Mouse (Mus musculus): Measurements from ENCODE around the gene Arf3. TPM values are rescaled to one million over a fixed set of nuclear protein-coding genes. Genes with fewer than 3 reads are reported as not detected.
"Not testable (repeated sequence)": the region's sequence is repeated elsewhere in the genome, so short reads cannot be mapped to it uniquely, and the experiment has no call there.

Gene Arf3
- polyA plus RNA-seq (2015; fragmentation: Nextera tagmentation; extraction: Ambion mirVana), result 107 TPM in 2 replicates

DNA sequence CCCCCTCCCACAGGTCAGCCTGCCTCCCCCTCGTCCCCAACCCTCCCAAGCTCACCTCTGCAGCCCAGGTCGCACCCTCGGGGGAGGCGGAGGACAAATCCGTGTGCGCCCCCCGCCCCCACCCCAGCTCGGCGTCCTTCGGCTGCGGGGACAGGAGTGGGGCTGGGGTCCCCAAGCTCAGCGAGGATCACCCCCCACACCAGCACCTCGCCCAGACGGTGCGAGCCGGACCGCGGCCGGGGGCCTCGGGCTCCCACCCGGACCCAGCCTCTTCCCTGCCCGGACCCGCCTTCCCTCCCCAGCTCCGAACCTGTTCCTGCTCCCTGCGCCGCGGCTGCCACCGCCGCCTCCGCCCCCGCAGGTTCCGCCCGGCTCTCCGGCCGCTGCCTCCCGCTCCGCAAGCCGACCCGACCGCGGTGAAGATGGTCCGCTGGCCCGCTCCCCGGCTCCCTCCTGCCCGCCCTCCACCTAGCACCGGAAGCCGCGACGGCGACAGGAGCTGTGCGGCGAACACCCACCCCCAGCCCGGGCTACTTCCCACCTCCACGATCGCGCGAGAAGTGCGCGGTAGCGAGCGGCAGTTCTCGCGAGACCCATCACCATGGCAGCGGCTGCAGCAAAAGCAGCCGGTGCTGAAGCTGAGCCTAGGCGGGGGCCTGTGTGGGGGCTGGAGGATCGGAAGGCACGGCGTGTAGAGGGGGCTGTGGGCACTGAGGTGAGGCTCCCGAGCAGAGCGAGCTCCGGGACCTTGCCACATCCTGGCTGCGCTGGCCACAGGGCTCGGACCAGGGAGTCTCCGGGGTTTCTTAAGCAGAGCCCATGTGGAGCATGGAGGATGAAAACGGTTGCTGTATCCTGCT lies at the start of gene Arf3:
Gene Arf3, minus strand, starts transcription at position 545 of the 860 bp plus-strand sequence.
- peak within 1 kb of the TSS; percentile 59 for H3K4me2 ChIP-seq (ENCODE audit: low read length)
- ATAC-seq, result peak; percentile 98
- peak within 1 kb of the TSS; percentile 87 for H3K4me3 ChIP-seq (ENCODE audit: low read length)

GRCm38 (mm10) chr15:98810212-98810611 lies 47.2 kb upstream of the Arf3 start:
- H3K36me3 ChIP-seq (ENCODE audit: control insufficient read depth, insufficient read depth, low read length), result peaks cover 12% of the 10 kb centered on the region
- WGBS, result 70% methylated on average over 6 of the region's 6 CpGs
- not testable (repeated sequence) for H3K4me2 ChIP-seq (ENCODE audit: low read length); ATAC-seq; H3K9me3 ChIP-seq (ENCODE audit: control insufficient read depth, low read length); H3K9ac ChIP-seq (ENCODE audit: low read depth, low read length); H3K4me3 ChIP-seq (ENCODE audit: low read length); H3K27ac ChIP-seq (ENCODE audit: low read depth, low read length)
- H3K27me3 ChIP-seq (replicated peaks; ENCODE audit: control insufficient read depth, insufficient read depth, low read length), result peaks cover 34% of the 10 kb centered on the region
- peaks cover 35% of the 10 kb centered on the region for H3K4me1 ChIP-seq (ENCODE audit: control insufficient read depth, insufficient read depth, low read depth, low read length)

More for the DNA sequence above, at the start of gene Arf3:
- no peaks in the 10 kb centered on the region; the same call in 1 of the 2 replicates for H3K27me3 ChIP-seq (replicated peaks; ENCODE audit: control insufficient read depth, insufficient read depth, low read length)
- WGBS, result under 1% methylated on average over 65 of the region's 76 CpGs
- H3K36me3 ChIP-seq (ENCODE audit: control insufficient read depth, insufficient read depth, low read length), result 0 out of 2 replicates have a peak, but pooled peaks cover 3% of the 10 kb centered on the region
- peak within 1 kb of the TSS; percentile 92 for H3K27ac ChIP-seq (ENCODE audit: low read depth, low read length)
- H3K9ac ChIP-seq (ENCODE audit: low read depth, low read length), result peak within 1 kb of the TSS; percentile 96
- H3K4me1 ChIP-seq (ENCODE audit: control insufficient read depth, insufficient read depth, low read depth, low read length), result peaks cover 20% of the 10 kb centered on the region
- H3K9me3 ChIP-seq (ENCODE audit: control insufficient read depth, low read length), result no peaks in the 10 kb centered on the region

- Histone ChIP-seq H3K27me3 (replicated peaks; ENCODE audit: control insufficient read depth, insufficient read depth, low read length) (peaks cover 42% of the 10 kb centered on the region), H3K9me3 (ENCODE audit: control insufficient read depth, low read length) (no peaks in the 10 kb centered on the region), H3K4me3 (ENCODE audit: low read length) (peak within 1 kb of the TSS; percentile 55), H3K9ac (ENCODE audit: low read depth, low read length) (peak within 1 kb of the TSS; percentile 63), H3K36me3 (ENCODE audit: control insufficient read depth, insufficient read depth, low read length) (peaks cover 10% of the 10 kb centered on the region), H3K4me1 (ENCODE audit: control insufficient read depth, insufficient read depth, low read depth, low read length) (peaks cover 39% of the 10 kb centered on the region), H3K27ac (ENCODE audit: low read depth, low read length) (no peak within 1 kb of the TSS), H3K4me2 (ENCODE audit: low read length) (peak within 1 kb of the TSS; percentile 84)
- no peak for ATAC-seq
- WGBS, result 48% methylated on average over 3 of the region's 3 CpGs
Observed at GRCm38 (mm10) chr15:98809390-98809789, 46.4 kb upstream of the Arf3 start, which contains the start of gene Ddn. Gene Ddn (minus strand): TSS chr15:98809490.

DNA sequence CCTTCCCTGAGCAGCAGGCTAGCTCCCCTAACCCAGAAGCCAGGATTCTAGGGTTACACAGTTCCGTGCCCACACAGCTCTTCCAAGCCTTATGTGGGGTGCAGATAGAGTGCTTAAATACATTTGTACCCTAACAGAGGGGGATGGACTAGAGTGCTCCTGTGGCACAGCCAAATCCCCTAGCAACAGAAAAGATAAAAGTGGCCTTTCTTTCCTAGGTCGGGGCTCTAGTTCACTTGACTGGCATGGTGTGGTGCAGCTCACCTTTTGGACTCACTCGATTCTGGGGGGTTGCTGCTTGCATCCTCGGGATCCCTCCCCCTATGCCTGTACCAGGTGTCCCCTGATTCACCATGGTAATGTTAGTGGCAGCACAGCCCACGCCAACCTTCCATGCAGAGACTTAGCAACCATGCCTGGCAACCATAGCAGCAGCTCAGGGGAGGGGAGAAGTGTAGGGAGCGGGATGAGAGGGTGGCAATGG lies 45.7 kb upstream of the Arf3 start:
- Histone ChIP-seq H3K36me3 (ENCODE audit: control insufficient read depth, insufficient read depth, low read length) (peaks cover 10% of the 10 kb centered on the region), H3K4me3 (ENCODE audit: low read length) (no peak overlapping the region), H3K27me3 (replicated peaks; ENCODE audit: control insufficient read depth, insufficient read depth, low read length) (peaks cover 47% of the 10 kb centered on the region), H3K9me3 (ENCODE audit: control insufficient read depth, low read length) (no peaks in the 10 kb centered on the region), H3K4me2 (ENCODE audit: low read length) (peak overlapping the region; percentile 84), H3K4me1 (ENCODE audit: control insufficient read depth, insufficient read depth, low read depth, low read length) (peaks cover 41% of the 10 kb centered on the region), H3K9ac (ENCODE audit: low read depth, low read length) (peak overlapping the region; percentile 63), H3K27ac (ENCODE audit: low read depth, low read length) (no peak overlapping the region)
- peak; percentile 22; the same call in 1 of the 2 replicates for ATAC-seq
- WGBS, result 4% methylated on average over 6 of the region's 6 CpGs

DNA sequence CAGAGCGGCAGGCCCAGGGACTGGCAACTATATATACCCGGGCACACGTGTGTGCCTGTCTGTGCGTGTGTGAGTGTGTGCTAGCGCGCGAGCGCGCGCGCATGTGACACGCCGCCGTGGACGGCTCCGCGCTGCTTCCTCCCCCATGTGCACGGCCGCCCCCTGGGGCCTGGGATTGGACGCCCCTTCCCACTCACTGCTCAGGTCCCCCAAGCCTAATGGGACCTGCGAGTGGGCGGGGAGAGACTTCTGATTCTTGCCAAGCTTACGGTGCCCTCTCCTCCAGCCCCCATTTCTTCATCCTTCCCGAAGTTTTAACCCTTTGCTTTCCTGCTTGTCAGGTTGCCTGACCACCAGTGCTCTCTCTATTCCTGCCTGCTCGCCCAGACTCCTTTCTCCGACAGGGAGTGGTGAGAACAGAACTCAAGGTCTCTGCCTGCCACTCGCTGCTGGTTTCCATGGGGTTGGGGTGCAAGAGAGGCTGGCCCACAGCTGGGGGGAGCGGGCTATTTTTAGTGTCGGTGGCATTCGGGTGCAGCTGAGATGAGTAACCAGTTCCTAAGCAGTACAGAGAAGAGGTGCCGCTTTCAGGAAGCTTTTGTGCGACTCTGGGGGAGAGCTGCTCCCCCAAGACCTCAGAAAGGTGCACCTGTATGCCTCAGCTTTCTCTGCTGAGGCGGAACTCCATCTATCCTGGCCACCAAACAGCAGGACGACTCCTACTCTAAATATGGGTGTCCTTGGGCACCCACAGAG lies 45.1 kb upstream of the Arf3 start:
- H3K27me3 ChIP-seq (replicated peaks; ENCODE audit: control insufficient read depth, insufficient read depth, low read length), result peaks cover 52% of the 10 kb centered on the region
- peaks cover 41% of the 10 kb centered on the region for H3K4me1 ChIP-seq (ENCODE audit: control insufficient read depth, insufficient read depth, low read depth, low read length)
- peak; percentile 58 for ATAC-seq
- H3K9me3 ChIP-seq (ENCODE audit: control insufficient read depth, low read length), result no peaks in the 10 kb centered on the region
- H3K27ac ChIP-seq (ENCODE audit: low read depth, low read length), result no peak overlapping the region
- peaks cover 6% of the 10 kb centered on the region for H3K36me3 ChIP-seq (ENCODE audit: control insufficient read depth, insufficient read depth, low read length)
- under 1% methylated on average over 33 of the region's 34 CpGs for WGBS
- peak overlapping the region; percentile 63 for H3K9ac ChIP-seq (ENCODE audit: low read depth, low read length)
- H3K4me2 ChIP-seq (ENCODE audit: low read length), result peak overlapping the region; percentile 84
- H3K4me3 ChIP-seq (ENCODE audit: low read length), result peak overlapping the region; percentile 55

DNA sequence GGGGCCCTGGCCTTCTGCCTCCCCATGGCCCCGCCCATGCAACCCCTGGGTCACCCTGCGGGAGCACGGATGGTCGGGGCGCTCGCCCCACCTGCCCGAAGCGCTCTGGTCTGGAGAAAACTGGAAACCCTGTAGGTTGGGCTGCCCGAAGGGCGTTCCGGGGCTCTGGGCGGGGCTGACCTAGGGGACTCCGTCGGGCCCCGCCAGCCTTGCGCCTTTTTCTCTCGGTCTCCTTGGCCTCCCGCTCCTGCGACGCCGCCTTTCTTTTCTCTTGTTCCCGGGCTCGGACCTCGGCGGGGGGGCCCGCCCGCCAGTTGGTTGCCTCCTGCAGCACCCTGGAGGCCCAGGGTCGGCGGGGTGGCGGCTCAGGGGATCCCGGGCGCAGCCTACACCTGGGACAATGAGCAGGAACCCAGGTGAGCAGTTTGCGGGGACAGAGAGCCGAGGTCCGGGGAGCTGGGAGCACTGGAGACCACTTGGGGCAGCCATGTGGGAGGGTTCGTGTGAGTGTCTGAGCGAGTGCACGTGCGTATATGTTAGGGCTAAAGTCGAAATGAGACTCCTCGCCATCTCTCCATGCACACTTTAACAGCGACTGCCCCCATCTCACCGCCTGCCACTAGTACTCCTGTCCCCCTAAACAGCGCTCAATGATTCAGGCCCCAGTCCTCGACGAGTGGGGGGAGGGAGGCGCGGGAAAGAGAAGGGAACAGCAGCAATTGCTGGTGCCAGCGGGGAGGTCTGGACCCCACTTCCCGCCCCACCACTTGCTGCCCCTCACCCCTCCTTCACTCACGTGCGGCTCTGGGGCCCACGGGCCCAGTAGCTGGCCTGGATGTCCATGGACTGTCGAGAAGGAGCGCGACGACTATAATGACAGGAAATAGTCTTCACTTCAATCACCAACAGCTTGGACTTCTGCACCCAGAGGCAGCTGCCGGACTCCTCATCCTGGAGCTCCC lies 44.1 kb upstream of the Arf3 start:
- under 1% methylated on average over 58 of the region's 58 CpGs for WGBS
- peak; percentile 22; the same call in 1 of the 2 replicates for ATAC-seq
- Histone ChIP-seq H3K27me3 (replicated peaks; ENCODE audit: control insufficient read depth, insufficient read depth, low read length) (peaks cover 61% of the 10 kb centered on the region), H3K9me3 (ENCODE audit: control insufficient read depth, low read length) (no peaks in the 10 kb centered on the region), H3K4me1 (ENCODE audit: control insufficient read depth, insufficient read depth, low read depth, low read length) (peaks cover 41% of the 10 kb centered on the region), H3K36me3 (ENCODE audit: control insufficient read depth, insufficient read depth, low read length) (no peaks in the 10 kb centered on the region), H3K4me3 (ENCODE audit: low read length) (peak overlapping the region; percentile 55), H3K4me2 (ENCODE audit: low read length) (peak overlapping the region; percentile 84), H3K9ac (ENCODE audit: low read depth, low read length) (peak overlapping the region; percentile 63), H3K27ac (ENCODE audit: low read depth, low read length) (no peak overlapping the region)

DNA sequence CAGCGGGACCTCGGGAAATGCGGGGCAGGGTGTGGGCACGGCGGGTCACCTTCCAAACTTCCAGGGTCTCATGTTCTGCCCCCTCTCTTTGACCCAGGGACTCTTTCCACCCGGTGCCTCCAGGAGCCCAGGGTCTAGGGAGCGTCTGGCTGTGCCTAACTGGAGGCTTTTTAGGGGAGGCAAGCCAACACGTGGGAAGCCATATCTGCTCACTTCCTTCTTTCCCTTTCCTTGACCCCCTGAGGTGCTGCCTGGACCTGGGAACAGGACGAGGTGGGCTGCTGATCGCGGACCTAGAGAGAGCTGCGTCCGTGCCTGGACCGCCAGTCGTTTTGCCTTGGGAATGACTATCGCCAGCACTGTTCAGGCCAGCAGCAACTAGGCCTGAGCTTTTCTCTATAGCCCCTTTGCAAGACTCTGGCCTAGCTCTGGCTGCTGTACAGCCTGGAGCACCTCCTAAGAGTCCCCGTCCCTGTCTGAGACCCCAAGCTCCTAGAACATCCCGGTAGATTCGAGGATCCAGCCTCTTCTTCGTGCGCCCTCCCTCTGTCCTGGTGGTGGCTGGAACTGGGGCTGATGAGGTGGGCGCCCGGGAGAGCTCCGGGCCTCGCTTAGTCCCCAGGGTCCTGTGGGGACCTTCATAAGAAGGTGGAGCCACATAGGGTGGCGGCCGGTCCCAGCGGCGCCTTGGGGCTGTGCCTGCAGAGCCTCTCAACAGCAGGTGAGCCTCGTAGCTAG lies 43.2 kb upstream of the Arf3 start:
- Histone ChIP-seq H3K9ac (ENCODE audit: low read depth, low read length) (no peak overlapping the region), H3K4me1 (ENCODE audit: control insufficient read depth, insufficient read depth, low read depth, low read length) (peaks cover 41% of the 10 kb centered on the region), H3K9me3 (ENCODE audit: control insufficient read depth, low read length) (no peaks in the 10 kb centered on the region), H3K4me3 (ENCODE audit: low read length) (peak overlapping the region; percentile 55), H3K36me3 (ENCODE audit: control insufficient read depth, insufficient read depth, low read length) (no peaks in the 10 kb centered on the region), H3K27me3 (replicated peaks; ENCODE audit: control insufficient read depth, insufficient read depth, low read length) (peaks cover 66% of the 10 kb centered on the region), H3K27ac (ENCODE audit: low read depth, low read length) (no peak overlapping the region), H3K4me2 (ENCODE audit: low read length) (peak overlapping the region; percentile 95)
- no peak for ATAC-seq
- WGBS, result 6% methylated on average over 30 of the region's 30 CpGs

Measured in hindbrain, embryonic 16.5 days (tissue).